Mouse (Mus musculus) thymus, adult 2 months (tissue): ENCODE data around the gene Fam69b.

ENCODE experiments used
- CTCF ChIP-seq: fragments of 200-500 bp; IDR thresholded peaks from 2 replicates; pipeline ENCODE4 v1.5.1; 2012; ENCODE audit warnings: mild to moderate bottlenecking, control low read depth, low read length, moderate library complexity, borderline replicate concordance; ENCODE audit not compliant: control insufficient read depth, poor library complexity, insufficient read depth; ENCODE audit errors: extremely low read depth
- POLR2A ChIP-seq: fragments of 200-500 bp; IDR thresholded peaks from 2 replicates; pipeline ENCODE4 v1.6.1; 2012; ENCODE audit warnings: mild to moderate bottlenecking, low read length, control low read depth, moderate library complexity; ENCODE audit not compliant: control insufficient read depth, poor library complexity, insufficient read depth; ENCODE audit errors: extremely low read depth

DNA sequence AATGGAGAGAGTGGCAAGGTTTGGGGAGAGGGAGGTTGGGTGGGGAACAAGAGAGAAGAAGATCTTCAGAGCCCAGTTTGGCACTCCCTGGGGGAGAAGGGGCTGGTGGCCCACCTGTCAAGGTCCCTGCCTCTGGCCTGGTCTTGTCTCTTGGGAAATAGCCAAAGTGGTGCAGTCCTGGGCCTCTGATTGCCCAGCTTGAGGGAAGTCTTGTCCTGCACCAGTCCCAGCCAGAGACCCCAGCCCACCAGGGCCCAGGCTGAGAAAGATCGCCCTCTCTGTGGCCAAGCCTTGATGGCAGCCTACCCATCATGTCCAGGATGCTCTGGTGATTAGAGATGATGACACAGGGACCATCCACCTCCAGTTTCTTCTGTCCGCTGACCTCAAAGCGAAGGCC, 31.4 kb upstream of the Fam69b start:
- TF ChIP-seq CTCF, result no peak
- no peak for TF ChIP-seq POLR2A
